Mouse (Mus musculus) urinary bladder, postnatal 14 days (tissue): ENCODE data around the gene Nup35.
A peak's percentile ranks its signal among the peaks of the same experiment; 100 is the strongest.

Experiments
- DNase-seq: peaks from one replicate; pipeline ENCODE4 v3.0.0; 2021; ENCODE audit warnings: low spot score

Gene Nup35

DNA sequence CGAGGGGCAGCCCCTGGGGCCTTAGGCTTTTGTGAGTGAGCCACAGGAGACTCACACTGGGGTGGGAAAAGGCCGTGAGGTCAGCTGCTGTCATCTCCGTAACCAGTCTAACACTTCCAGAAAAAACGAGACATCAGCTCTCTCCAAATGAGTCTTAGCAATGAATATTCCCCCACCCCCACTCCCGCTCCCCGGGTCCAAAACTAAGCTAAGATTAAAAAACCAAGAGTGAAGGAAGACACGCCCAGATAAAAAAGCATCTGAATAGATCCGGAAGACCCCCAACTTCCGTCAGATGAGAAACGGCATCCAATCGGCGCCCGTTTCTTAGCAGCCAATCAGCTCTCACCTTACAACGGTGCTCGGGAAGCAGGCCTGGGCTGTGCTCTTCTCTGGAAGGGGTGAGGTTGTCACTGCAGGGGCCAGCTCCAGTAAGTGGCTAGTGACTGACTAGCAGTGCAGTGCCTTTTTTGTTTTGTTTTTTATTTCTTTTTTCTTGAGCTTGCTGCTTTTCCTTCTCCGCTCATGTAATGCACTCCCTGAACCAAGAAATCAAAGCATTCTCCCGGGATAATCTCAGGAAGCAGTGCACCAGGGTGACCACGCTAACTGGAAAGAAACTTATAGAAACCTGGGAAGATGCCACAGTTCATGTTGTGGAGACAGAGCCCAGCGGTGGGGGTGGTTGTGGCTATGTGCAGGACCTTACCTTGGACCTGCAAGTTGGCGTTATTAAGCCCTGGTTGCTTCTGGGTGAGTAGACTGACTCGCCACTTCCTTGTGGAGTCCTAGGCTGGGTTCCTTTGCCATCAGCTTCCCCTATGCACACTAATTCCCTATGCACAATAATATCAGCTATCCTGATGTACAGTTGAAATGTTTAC, at the start of gene Nup35, which contains the start of gene Dusp19:
TSS of gene Nup35 (plus strand) at position 383 of the 884 bp plus-strand sequence.
TSS of gene Dusp19 (plus strand) at position 192 of the 884 bp plus-strand sequence.
- DNase-seq, result peak; percentile 93

DNA sequence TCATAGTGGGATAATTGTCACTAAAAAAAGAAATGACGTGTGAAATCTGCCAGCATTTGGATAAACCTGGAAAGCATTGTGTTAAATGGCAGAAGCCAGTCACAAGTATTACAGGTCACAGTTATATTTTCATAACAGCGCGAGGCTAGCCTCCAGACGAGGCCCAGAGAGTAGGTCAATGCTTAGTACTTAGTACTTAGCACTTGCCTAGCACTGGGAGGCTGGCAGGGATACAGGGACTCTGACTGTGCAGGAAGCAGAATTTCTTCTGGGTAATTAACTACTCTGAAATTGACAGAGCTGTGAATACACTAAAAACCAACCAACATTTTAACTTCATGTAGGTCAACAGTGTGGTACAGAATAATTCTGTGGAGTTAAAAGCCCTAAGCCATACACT, 49.6 kb upstream of the Nup35 start:
- no peak for DNase-seq

DNA sequence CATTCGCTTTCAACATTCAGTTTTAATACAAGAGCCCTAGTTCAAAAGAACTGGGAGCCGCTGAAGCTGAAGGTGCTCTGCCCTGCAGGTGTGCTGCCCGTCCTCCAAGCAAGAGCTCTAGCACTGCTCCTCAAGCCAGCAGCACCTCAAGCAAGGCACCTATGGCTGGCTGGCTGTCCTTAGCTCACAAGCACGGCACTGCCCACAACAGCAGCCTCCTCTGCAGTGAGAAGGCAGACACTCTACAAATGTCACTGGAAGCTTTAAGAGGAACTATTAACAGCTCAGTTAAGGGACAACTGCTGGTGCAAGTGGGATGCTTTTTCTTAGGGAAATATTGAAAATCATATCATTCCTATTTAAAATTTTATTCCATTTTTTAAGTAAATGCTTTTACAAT, 46.4 kb upstream of the Nup35 start:
- DNase-seq, result no peak

DNA sequence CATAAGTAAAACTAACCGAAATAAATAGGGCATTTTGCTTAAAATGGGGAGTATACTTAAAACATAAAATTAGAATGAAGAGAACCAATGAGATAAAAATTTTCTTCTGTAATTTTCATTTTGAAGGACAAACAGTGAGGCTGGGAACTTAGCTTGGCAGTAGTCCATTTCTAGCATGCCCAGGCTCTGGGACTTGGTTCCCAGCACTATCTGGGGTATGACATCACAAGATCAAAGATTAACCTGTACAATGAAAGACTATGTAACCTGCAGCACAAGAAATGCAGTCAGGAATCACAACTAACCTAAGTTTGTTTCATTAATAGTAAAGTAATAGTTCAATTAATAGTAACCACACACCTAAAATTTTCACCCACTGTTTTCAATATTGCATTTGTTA, 39.8 kb upstream of the Nup35 start:
- no peak for DNase-seq

DNA sequence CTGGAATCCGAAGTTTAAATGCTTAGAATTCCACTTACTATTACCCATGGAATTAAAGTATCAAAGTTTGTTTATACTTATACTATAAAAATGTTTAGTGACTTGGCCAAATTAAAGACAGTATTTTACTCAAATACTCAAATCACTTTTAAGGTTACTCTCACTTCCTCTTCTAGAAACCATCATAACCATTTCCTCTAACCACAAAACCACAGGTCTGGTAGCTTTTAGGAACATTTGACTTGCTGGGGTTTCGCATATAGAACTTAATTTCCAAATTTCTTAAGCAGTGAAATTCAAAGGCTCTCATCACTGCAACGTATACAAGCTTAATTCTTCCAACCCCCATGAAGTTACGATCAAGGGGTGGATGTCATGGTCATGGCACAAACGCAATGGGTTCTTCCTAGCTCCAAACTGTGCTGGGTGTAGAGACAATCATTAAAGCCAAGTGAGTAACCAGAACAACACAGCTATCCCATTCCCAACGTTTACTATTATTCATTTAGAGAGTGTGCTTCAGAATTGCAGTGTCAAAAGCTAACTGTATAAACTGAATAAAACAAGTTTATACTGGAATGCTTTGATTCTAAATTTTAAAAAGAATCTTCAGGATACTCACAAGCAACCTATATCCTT, 37.7 kb upstream of the Nup35 start:
- DNase-seq, result no peak

DNA sequence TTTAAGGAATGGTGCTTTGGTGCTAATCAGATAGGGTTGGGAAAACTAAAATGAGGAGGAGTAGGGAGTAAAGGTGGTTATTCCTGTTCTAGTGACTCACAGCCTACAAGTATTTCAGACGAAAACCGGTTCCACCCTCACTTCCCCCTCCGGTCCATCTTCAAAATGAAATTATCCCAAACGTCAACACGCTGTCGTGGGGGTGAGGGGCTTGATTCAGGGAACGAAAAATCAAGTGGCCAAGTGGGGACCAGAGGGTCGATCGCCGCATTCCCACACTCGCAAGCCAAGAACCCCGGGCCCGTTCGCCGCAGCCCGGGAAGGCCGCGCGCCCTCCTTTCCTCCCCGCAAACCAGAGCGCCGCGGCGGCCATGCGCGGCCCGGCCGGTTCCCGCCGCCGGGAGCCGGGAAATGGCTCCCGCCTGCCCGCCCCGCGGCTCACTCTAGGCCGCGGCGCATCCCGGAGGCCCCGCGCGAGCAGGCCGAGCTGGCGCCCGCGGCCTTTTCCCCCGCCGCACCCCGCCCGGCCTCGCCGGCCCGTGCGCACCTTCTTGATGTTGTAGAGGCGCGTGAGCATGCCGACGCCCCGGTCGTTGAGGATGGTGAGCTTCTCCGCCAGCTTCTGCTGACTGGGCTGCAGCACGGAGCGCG, 36.6 kb upstream of the Nup35 start:
- peak; percentile 45 for DNase-seq

DNA sequence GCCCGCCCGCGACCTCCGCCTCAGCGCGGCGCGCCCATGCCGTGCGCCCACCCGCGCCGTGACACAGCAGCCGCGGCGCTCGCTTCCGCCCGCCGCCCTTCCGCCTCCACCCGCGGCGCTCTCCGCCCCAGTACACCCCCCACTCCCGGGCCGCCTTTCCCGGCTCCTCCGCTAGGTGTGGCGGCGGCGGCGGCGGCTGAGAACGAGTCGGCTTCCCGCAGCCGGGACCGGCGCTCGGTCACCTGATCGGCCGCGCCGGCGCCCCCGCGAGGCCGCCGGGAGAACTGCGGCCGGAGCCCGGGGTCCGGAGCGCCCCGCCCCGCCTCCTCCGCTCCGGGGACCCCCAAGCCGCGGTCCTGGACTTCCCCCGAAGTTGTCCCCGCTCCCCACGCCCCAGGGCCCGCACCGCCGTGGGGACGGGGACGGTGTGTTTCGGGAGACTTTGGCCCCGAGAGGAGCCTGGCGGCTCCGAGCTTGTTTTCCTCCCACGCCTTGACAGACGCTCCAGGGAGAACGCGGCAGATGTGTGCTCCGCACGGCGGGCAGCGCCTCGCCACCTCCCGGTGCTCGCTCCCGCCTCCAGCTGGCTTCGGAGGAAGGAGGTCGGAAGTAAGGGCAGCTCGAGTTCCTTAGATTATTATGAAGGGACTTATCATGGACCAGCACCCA, 35.9 kb upstream of the Nup35 start, which contains the start of gene Nckap1:
TSS of gene Nckap1 (minus strand) at position 338 of the 669 bp plus-strand sequence.
- DNase-seq, result peak; percentile 91

DNA sequence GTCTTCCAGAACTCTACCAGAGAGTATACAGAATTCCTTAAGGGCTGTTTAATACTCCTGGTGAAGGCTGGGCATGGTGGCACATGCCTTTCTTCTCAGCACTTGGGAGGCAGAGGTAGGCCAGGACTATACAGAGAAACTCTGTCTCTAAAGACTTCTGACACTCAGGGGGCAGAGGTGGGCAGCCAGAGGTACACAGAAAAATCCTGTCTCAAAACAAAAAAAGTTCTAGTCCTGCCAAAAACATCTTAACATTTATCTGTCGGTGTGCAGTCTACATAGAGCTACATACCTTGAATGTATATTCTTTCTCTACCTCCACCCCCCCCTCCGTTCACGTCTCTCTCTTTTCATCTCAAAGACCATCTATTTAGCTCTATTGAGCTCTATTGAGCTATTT, 34.7 kb upstream of the Nup35 start:
- no peak for DNase-seq

DNA sequence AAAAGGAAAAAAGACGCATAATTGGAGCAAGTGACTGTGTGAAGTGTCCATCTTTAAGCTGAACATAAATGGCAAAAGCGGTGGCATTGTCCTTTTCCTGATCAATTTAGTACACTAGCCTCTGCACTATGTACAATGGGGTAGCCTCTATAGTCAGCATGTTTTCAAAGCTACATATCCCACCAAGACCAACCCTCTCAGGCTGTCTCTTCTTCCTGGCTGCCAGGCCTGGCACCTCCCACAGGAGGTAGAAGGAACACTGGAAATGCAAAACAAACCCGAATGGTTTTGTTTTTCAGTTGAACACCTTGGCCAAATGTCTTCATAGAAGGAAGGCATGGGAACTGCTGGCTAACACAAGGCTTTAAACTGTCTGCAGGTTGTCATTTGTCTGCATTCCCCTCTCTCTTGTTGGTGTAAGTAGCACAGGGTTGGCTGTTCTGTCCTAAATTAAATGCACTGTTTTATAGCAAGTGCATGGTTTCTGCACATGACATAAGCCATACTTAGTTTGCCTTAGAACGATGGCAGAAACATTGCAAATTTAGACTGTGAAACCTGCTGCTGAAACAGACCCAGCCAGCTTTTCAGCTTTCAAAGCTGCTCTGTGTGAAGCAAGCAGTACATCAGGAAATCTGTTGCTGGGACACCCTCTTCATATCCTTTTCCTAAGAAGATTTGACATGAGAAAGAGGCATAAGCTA, 22.7 kb upstream of the Nup35 start:
- DNase-seq, result no peak

DNA sequence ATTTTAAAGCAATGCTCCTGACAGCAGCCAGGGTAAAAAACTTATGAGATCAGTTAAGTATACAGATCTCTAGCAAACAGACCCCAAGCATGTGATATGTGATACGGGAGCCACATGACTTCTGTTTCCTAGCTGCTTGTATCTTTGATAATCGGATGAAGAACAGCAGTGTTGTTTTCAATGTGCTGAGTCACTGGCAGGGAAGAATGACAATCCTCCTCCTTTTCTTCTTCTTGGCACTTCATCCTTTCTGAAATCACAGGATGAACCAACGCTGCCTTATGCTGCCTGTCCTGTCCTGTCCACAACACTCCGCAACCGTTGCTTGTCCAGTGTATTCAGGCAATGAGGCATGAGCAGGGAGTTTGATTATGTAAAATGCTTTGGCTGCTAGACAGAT, 20.1 kb upstream of the Nup35 start:
- no peak for DNase-seq

DNA sequence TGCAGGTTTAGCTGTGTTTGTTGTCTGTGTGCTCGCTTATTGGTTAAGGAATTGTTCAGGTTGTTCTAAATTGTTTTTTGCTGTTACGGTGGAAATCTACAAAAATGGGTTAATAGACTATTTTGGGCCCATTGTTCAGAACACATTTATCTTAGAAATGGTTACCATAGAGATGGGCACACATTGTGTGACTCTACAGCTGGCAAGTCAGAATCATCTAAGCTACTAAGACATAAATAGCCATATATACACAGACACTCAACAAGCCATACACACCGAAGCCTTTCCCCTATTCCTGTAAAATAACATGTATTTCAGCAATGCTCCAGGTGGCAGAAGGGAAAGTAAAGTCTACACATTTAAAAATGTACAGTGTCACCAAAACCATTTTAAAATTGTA, 17.2 kb upstream of the Nup35 start:
- DNase-seq, result no peak

DNA sequence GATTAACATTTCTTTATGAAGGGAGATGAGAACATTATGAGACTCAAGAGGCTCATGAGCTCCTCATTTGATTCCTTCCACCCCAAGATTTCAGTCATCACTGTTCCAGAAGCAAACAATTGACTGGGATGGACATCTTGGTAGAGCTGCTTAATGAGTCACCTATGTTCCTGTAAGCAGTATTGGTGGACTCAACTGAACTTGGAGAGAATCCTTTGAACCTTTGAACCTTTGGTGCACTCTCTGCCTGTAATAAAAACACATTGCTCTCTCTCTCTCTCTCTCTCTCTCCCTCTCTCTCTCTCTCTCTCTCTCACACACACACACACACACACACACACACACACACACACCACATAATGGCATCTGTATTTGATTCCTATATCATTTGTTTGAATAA, 16.4 kb upstream of the Nup35 start:
- DNase-seq, result no peak

DNA sequence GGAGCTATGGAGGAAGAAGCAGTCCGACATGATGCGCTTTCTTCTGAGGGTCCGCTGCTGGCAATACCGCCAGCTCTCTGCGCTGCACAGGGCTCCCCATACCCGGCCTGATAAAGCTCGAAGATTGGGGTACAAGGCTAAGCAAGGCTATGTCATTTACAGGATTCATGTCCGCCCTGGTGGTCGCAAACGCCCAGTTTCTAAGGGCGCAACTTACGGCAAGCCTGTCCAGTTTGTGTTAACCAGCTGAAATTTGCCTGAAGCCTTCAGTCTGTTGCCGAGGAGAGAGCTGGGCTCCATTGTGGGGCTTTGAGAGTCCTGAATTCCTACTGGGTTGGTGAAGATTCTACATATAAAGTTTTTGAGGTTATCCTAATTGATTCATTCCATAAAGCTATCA, 14.3 kb upstream of the Nup35 start:
- no peak for DNase-seq

DNA sequence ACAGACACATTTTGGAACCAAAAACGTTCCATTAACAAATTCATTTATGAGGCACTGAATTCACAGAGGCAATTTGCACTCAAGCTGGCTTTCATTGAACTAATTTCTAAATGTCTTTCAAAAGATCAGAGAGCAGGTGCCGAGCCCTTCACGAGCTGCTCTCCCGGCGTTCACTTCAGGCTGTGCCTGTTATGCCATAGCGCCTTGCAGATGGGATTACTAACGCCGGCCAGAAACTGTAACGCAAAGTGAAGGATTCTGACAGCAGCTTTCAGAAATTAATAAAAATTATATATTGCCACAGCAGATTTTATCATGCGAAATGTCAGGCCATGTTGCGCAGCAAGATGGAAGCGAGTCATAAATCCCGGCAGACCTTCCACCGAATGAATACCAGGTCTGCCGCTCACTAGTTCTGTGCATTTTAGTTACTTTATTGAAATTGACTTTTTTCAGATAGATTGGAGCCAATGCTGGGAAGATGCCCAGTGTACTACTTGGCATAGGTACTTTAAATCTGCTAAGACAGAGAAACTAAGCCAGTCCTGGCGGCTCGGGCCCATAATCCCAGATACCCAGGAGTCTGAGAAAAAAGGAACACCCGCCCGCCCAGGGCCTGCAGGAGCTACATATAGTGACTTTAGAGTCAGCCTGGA, 13.1 kb upstream of the Nup35 start:
- no peak for DNase-seq

DNA sequence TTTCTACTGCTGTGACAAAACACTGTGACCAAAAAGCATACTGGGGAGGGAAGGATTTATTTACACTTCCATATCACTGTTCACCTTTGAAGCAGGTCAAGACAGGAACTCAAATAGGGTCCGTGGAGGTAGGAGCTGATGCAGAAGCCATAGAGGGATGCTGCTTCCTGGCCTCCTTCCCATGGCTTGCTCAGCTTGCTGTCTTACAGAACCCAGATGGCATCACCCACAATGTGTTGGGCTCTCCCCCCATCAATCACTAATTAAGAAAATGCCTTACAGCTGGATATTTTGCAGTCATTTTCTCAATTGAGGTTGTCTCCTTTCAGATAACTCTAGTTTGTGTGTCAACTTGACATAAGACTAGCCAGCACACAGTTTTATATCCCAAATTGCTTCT, 4.8 kb upstream of the Nup35 start:
- no peak for DNase-seq

DNA sequence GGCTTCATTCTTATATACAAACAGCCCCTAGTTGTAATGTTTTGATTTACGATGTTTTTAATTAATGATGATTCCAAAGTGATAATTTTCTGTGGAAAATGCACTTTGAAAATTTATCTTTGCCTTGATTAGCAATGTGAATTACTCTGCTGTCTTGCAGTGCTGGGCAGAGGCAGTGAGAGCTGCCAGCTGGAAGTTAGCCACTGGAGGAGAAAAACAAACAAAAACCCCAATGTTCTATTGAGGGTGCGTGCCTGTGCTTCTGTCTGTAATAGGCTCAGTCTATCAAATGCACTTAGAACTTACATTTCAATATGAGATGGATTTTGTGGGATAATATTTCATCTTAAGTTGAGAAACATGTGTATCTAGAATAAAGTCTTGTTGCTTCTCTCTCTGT, 4.2 kb upstream of the Nup35 start:
- no peak for DNase-seq

DNA sequence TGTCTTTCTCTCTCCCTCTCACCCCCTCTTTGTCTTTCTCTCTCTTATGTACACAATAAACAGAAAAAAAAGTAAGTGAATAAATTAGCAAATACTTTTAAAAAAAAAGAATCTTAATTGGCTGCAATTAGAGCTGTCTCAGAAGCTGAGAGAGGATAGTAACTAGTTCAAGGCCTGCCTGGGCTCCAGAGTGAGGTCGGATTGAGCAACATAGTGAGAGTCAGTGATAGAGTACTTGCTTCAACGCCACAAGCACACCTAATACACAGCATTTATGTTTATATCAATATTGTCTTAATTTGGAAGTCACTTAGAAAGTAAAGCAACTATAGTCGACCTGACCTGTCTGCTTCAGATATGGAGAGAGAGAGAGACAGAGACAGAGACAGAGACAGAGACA, 2.0 kb downstream of the Nup35 start:
- no peak for DNase-seq

DNA sequence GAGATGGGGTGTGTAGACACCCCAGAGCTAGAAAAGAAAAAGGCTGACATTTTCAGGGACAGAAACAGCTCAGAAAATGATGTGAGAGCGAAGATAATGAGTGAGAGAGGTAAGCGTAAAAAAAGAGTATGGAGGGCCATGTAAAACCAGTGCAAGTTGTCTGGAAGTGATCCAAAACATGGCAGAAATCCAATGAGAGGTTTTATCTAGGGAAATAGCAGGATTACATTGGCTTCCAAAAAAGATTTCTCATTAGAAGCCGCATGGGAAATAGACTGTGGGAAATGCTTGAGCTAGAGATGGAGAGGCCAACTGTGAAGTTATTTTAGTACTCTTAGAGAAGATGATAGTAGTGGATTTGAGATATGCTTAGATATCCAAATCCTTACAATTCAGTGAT, 4.9 kb downstream of the Nup35 start:
- DNase-seq, result no peak

DNA sequence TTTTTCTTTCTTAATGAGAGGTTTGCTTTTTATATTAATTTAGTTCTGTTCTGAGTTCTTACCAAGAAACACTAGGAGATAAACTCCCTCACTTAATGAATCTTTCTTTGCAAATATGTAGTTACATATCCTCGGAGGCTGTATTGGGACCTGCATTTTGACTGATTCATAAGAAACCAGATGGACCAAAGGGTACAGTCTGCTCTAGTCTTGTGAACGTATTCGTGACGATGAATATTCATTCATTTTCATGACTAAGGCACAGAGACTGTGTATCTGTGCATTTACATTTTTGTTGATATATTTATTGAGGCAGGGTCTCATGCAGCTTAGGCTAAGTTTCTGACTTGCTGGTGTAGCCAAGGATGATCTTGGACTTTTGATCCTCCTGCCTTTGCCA, 7.5 kb downstream of the Nup35 start:
- no peak for DNase-seq

DNA sequence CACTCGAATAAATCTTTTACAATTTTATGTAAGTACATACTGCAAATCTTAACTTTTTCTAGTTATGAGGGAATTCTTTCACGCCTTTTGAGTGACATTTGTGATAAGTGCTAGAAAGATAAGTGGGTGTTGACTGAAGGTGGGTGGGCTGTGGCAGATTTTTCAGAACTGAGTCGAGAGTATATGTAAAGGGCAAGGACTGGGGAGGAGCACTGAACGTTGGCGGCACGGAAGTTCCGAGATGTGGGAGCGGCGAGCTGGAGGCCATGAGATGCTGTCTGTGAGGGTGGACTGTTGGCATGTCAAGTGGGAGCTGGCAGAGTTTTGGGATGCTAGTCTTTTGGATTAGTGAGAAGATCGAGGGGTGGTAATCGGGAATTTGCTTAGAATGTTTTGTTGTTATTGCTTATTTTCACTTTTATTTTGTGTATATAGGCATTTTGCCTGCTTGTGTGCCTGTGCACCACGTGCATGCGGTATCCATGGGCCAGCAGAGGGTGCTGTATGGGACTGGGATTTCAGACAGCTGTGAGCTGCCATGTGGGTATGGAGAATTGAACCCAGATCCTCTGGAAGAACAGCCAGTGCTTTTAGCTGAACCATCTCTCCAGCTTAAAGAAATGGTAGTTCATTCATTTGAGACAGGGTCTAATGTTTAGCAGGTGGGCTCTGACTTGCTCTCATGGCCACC, 15.4 kb downstream of the Nup35 start:
- no peak for DNase-seq
